22 mouse cellular contexts compared by ENCODE assay signal in genomic region chr13:111456790-111457189, GRCm38 (mm10). TPM values are rescaled to one million over a fixed set of nuclear protein-coding genes. Genes with fewer than 3 reads are reported as not detected.
A peak's percentile ranks its signal among the peaks of the same experiment; 100 is the strongest.
DNase-seq lines count a peak whose midpoint lies in the region; ATAC-seq and TF ChIP-seq lines count a peak whose summit lies in the region.
"Had no signal": no experiment of that assay in that cellular context is flagged by ENCODE, and none has a peak within 500 bp of the region (broad histone marks: within the 10 kb centered on the region; RNA-seq: fewer than 3 reads in every experiment).

No protein-coding gene starts in this region.

- H3K36me3 ChIP-seq in liver, postnatal 0 days (replicated peaks; ENCODE audit: insufficient read depth, low read length) = peaks cover 17% of the 10 kb centered on the region

- no peaks in the 10 kb centered on the region for H3K27me3 ChIP-seq in liver, postnatal 0 days (ENCODE audit: insufficient read depth, low read length)
- H3K27me3 ChIP-seq: embryonic facial prominence, embryonic 13.5 days; embryonic facial prominence, embryonic 15.5 days; forebrain, embryonic 12.5 days had no signal

- H3K27ac ChIP-seq in gastrocnemius, adult 2 months = 0 out of 2 replicates have a peak overlapping the region, but pooled peaks have one; percentile 1
- no peak overlapping the region for H3K27ac ChIP-seq in liver, postnatal 0 days (ENCODE audit: low read depth)
- H3K27ac ChIP-seq: embryonic facial prominence, embryonic 13.5 days; embryonic facial prominence, embryonic 15.5 days; forebrain, embryonic 10.5 days; forebrain, embryonic 12.5 days had no signal

- TF ChIP-seq EP300 in liver, postnatal 0 days (IDR thresholded peaks at IDR 0.05; ENCODE audit: low read depth) = no peak

- no peak overlapping the region for H3K4me2 ChIP-seq in liver, postnatal 0 days (ENCODE audit: low read depth, low read length)
- H3K4me2 ChIP-seq: embryonic facial prominence, embryonic 13.5 days; embryonic facial prominence, embryonic 15.5 days; forebrain, embryonic 12.5 days had no signal

- no peaks in the 10 kb centered on the region for H3K9me3 ChIP-seq in liver, postnatal 0 days (ENCODE audit: low read length)
- H3K9me3 ChIP-seq: embryonic facial prominence, embryonic 13.5 days; embryonic facial prominence, embryonic 15.5 days; forebrain, embryonic 10.5 days; forebrain, embryonic 12.5 days had no signal

- ATAC-seq in liver, postnatal 0 days = 0 out of 2 replicates have a peak, but pooled peaks have one; percentile 29
- ATAC-seq: forebrain, embryonic 14.5 days; forebrain, embryonic 16.5 days had no signal

- WGBS in liver, postnatal 0 days (ENCODE audit: insufficient replicate concordance) = 57% methylated on average over 2 of the region's 2 CpGs

- no peak for DNase-seq in gastrocnemius, adult 2 months
- DNase-seq in gastrocnemius, adult 18-20 months (ENCODE audit: low spot score) = no peak
- DNase-seq in liver, postnatal 0 days = no peak
- DNase-seq in liver = no peak
- DNase-seq in 3T3-L1 (ENCODE audit: low read depth, low spot score) = peak; percentile 10
- DNase-seq: adrenal gland, adult 2 months; adrenal gland, postnatal 10 days; adrenal gland, postnatal 25 days; cerebellum, adult 11 months; cerebellum, adult 18-20 months; cerebellum, adult 8-10 months; cerebellum, adult 9-11 months; cerebellum, postnatal 14 days; cerebellum, postnatal 36 days; embryo, embryonic 11 days had no signal

- no peak overlapping the region for H3K9ac ChIP-seq in liver, postnatal 0 days (replicated peaks)
- H3K9ac ChIP-seq: embryonic facial prominence, embryonic 13.5 days; embryonic facial prominence, embryonic 15.5 days; forebrain, embryonic 12.5 days had no signal

- H3K4me3 ChIP-seq in gastrocnemius, adult 2 months = no peak overlapping the region
- no peak overlapping the region for H3K4me3 ChIP-seq in liver, postnatal 0 days (ENCODE audit: low read depth, low read length)
- H3K4me3 ChIP-seq: embryonic facial prominence, embryonic 13.5 days; embryonic facial prominence, embryonic 15.5 days; erythroblast, embryonic 14.5 days; forebrain, embryonic 10.5 days; forebrain, embryonic 12.5 days had no signal

- no peak for TF ChIP-seq CTCF in gastrocnemius, adult 2 months (IDR thresholded peaks at IDR 0.05)
- no peak for TF ChIP-seq CTCF in liver, postnatal 0 days (IDR thresholded peaks at IDR 0.05; ENCODE audit: low read depth)

- H3K4me1 ChIP-seq in liver, postnatal 0 days (ENCODE audit: insufficient read depth) = peaks cover 12% of the 10 kb centered on the region
- H3K4me1 ChIP-seq: embryonic facial prominence, embryonic 13.5 days; embryonic facial prominence, embryonic 15.5 days; forebrain, embryonic 12.5 days had no signal

- intact Hi-C loops in gastrocnemius, adult 2 months (cut with DNase I) = no loop called here

RNA-seq across cellular contexts. Expression of gene Gpbp1, which starts 33.1 kb away (rescaled TPM):
- total RNA-seq in gastrocnemius, adult 2 months (2021) = 10 to 100 TPM; 54.4 to 61.4 TPM
- 10 to 100 TPM; 53.0 to 62.4 TPM for total RNA-seq in gastrocnemius, adult 18-20 months (2021)
- 24.8 and 25.2 TPM in 2 replicates for polyA plus RNA-seq in liver, postnatal 0 days (2015; fragmentation: Nextera tagmentation; extraction: Ambion mirVana)
